Mouse (Mus musculus): Measurements from ENCODE around the gene Arhgef17. TPM values are rescaled to one million over a fixed set of nuclear protein-coding genes. Genes with fewer than 3 reads are reported as not detected.

Gene Arhgef17
- polyA plus RNA-seq, 1 experiment from 2014 or later: 7.0 TPM

DNA sequence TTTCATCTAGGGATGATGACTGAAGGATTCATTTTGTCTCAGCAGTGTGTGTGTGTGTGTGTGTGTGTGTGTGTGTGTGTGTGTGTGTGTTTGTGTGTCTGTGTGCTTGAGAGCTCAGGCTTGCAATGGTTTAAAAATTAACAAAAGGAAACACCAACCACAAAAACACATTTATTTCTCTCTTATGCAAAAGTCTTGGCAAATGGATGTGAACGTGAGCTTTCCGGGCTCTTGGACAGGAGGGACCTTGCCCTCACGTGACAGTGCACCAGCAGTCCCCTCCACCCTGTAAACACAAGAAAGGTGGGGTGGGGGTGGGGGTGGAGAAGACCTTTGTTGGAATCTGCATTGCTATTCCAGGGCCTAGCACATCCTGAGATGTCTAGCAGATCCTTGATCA lies 5.6 kb upstream of the Arhgef17 start:
- ATAC-seq (ENCODE audit: low read depth): no peak
- WGBS: 82% methylated on average over 3 of the region's 3 CpGs

DNA sequence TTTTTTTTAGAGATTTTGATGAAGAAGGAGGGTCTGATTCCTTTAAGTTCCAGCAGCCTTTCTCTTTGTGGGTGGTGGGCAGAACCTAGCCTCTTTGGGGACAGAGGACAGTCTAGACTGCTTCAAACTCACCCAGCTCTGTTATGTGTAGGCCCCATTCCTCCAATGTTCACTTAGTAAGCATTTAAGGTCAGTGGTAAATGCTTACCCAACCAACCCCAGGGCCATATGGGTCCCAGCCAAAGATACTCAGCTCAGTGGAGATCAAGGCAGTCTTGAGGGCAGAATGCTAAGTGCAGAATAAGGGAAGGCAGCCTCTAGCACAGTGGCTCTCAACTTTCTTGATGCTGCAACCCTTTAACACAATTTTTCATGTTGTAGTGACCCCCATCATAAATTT lies 1.6 kb upstream of the Arhgef17 start:
- ATAC-seq (ENCODE audit: low read depth): no peak
- H3K9me3 ChIP-seq: no peaks in the 10 kb centered on the region
- H3K36me3 ChIP-seq: no peaks in the 10 kb centered on the region
- peaks cover 49% of the 10 kb centered on the region for H3K27me3 ChIP-seq
- no peak overlapping the region for H3K4me3 ChIP-seq
- H3K4me2 ChIP-seq: no peak overlapping the region
- H3K9ac ChIP-seq: no peak overlapping the region
- H3K27ac ChIP-seq (replicated peaks): no peak overlapping the region
- peaks cover 42% of the 10 kb centered on the region for H3K4me1 ChIP-seq (replicated peaks)

More for the DNA sequence above, 5.6 kb upstream of the Arhgef17 start:
- H3K9me3 ChIP-seq: no peaks in the 10 kb centered on the region
- no peak overlapping the region for H3K9ac ChIP-seq
- H3K4me3 ChIP-seq: no peak overlapping the region
- no peak overlapping the region for H3K27ac ChIP-seq (replicated peaks)
- peaks cover 14% of the 10 kb centered on the region for H3K27me3 ChIP-seq
- no peak overlapping the region for H3K4me2 ChIP-seq
- H3K4me1 ChIP-seq (replicated peaks): peaks cover 7% of the 10 kb centered on the region
- no peaks in the 10 kb centered on the region for H3K36me3 ChIP-seq

DNA sequence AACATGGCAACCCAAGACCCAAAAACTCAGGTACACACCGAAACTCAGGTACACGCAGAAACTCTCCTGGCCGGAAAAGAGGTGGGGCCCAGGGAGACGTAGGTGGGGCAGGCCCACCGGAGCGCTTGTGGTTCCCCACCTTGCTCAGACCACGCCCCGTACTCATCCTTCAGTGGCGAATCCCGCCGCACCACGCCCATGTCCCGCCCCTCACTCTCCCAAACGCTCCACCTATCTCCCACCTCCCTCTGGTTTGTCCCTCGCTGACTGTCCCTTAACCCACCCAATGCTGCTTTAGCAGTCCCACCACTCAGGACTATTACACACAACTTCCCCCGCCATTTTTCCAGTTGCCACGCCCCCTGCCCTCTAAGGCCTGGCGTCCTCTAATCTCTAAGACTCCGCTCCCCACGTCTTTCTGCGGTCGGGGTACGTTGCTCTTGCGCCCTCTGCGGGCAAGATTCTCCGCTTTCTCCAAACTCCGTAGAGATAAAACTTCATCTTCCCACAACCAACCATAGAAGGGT lies 637 bp upstream of the Arhgef17 start:
- ATAC-seq (ENCODE audit: low read depth): peak; percentile 86
- peaks cover 52% of the 10 kb centered on the region for H3K4me1 ChIP-seq (replicated peaks)
- H3K27me3 ChIP-seq: peaks cover 49% of the 10 kb centered on the region

GRCm38 (mm10) chr7:100931316-100931925 lies 486 bp downstream of the Arhgef17 start:
- no peaks in the 10 kb centered on the region for H3K9me3 ChIP-seq
- H3K4me1 ChIP-seq (replicated peaks): peaks cover 63% of the 10 kb centered on the region
- ATAC-seq (ENCODE audit: low read depth): no peak; the same call in 1 of the 2 replicates
- H3K9ac ChIP-seq: peak overlapping the region; percentile 76
- peak overlapping the region; percentile 77 for H3K4me2 ChIP-seq
- no peaks in the 10 kb centered on the region for H3K36me3 ChIP-seq
- peak overlapping the region; percentile 83 for H3K27ac ChIP-seq (replicated peaks)
- H3K27me3 ChIP-seq: peaks cover 49% of the 10 kb centered on the region
- under 1% methylated on average over 65 of the region's 73 CpGs for WGBS
- H3K4me3 ChIP-seq: peak overlapping the region; percentile 54

More for the DNA sequence above, 637 bp upstream of the Arhgef17 start:
- Histone ChIP-seq H3K9me3 (no peaks in the 10 kb centered on the region), H3K4me2 (peak overlapping the region; percentile 77), H3K36me3 (no peaks in the 10 kb centered on the region), H3K9ac (peak overlapping the region; percentile 76), H3K4me3 (peak overlapping the region; percentile 54), H3K27ac (replicated peaks) (peak overlapping the region; percentile 83)
- WGBS: under 1% methylated on average over 27 of the region's 27 CpGs

DNA sequence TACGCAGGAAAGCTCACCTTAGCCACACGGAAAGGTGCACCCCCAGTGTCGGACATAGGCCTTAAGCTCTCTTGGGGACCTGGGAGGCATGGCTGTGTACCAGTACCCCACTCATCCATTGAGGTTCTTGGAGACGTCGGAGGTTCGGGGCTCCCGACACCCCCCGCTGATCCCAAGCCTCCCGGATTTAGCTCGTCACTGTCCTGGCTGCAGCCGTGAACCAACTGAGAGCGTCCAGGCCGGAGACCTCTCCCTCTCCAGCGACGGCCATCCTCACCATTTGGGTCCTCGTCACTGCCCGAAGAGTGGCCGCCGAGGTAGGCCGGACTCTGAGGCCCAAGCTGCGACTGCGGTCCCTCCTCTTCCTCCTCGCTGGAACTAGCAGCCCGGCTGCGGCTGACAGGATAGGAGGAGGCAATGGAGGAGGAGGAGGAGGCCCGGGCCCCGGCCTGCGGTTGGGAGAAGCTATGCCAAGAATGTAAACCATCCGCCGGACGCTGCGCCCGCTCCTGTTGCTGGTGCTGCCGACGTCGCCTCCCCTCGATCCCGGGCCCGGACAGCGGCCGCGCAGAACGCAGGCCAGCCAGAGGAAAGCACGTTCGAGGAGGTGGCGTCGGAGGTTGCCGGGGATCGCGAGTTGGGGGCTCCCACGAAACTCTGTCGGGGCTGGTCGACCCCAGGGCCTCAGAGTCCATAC lies 1.1 kb downstream of the Arhgef17 start:
- H3K9ac ChIP-seq: peak overlapping the region; percentile 76
- peak overlapping the region; percentile 83 for H3K27ac ChIP-seq (replicated peaks)
- H3K27me3 ChIP-seq: peaks cover 49% of the 10 kb centered on the region
- peak overlapping the region; percentile 54 for H3K4me3 ChIP-seq
- H3K4me2 ChIP-seq: peak overlapping the region; percentile 77
- WGBS: 4% methylated on average over 53 of the region's 53 CpGs
- no peak for ATAC-seq (ENCODE audit: low read depth)
- peaks cover 70% of the 10 kb centered on the region for H3K4me1 ChIP-seq (replicated peaks)
- no peaks in the 10 kb centered on the region for H3K9me3 ChIP-seq
- H3K36me3 ChIP-seq: no peaks in the 10 kb centered on the region

GRCm38 (mm10) chr7:100929639-100930303 lies 2.1 kb downstream of the Arhgef17 start:
- peak overlapping the region; percentile 76 for H3K9ac ChIP-seq
- 83% methylated on average over 19 of the region's 19 CpGs for WGBS
- H3K36me3 ChIP-seq: no peaks in the 10 kb centered on the region
- no peak for ATAC-seq (ENCODE audit: low read depth)
- H3K9me3 ChIP-seq: no peaks in the 10 kb centered on the region
- H3K27ac ChIP-seq (replicated peaks): no peak overlapping the region
- H3K27me3 ChIP-seq: peaks cover 49% of the 10 kb centered on the region
- peaks cover 80% of the 10 kb centered on the region for H3K4me1 ChIP-seq (replicated peaks)
- peak overlapping the region; percentile 77 for H3K4me2 ChIP-seq
- H3K4me3 ChIP-seq: peak overlapping the region; percentile 54

GRCm38 (mm10) chr7:100928456-100928855 lies 3.5 kb downstream of the Arhgef17 start:
- peaks cover 90% of the 10 kb centered on the region for H3K4me1 ChIP-seq (replicated peaks)
- no peak for ATAC-seq (ENCODE audit: low read depth)
- peak overlapping the region; percentile 54 for H3K4me3 ChIP-seq
- 66% methylated on average over 9 of the region's 9 CpGs for WGBS
- no peaks in the 10 kb centered on the region for H3K9me3 ChIP-seq
- H3K9ac ChIP-seq: peak overlapping the region; percentile 76
- peaks cover 44% of the 10 kb centered on the region for H3K27me3 ChIP-seq
- H3K36me3 ChIP-seq: no peaks in the 10 kb centered on the region
- H3K4me2 ChIP-seq: peak overlapping the region; percentile 77
- H3K27ac ChIP-seq (replicated peaks): no peak overlapping the region

DNA sequence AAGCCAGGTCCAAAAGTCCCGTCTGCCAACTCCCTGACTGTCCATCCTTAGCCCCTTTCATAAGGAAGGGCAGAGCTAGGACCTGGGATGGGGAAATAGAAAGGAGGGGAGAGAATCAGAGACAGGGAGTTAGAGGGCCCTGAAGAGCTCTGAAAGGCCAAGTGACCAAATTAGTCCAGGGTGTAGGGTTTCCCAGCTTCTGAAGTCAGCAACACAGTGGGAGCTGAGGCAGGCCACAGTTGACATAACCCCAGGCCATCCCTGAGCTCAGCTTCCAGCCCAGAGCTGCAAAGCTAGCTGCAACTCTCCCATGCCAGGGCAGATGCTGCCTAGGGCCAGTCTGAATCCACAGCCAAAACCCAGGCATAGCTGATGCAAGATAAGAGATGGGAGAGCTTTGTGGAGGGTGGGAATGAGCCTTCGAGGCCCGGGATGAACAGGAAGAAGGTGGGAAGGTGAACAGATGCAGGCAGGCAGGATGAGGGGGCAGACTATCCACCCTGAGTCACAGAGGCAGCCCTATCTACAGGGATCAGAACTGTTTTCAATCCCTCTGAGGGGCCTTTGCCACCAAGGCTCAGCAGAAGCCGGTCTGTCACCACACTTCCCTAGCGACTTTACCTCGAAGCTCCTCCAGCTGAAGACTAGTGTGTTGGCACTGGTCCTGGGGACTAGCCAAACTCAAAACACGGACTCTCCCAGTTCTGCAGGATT lies 4.5 kb downstream of the Arhgef17 start:
- peaks cover 96% of the 10 kb centered on the region for H3K4me1 ChIP-seq (replicated peaks)
- H3K4me2 ChIP-seq: peak overlapping the region; percentile 77
- no peak for ATAC-seq (ENCODE audit: low read depth)
- H3K9ac ChIP-seq: peak overlapping the region; percentile 53
- no peaks in the 10 kb centered on the region for H3K36me3 ChIP-seq
- 51% methylated on average over 7 of the region's 7 CpGs for WGBS
- no peak overlapping the region for H3K27ac ChIP-seq (replicated peaks)
- peaks cover 34% of the 10 kb centered on the region for H3K27me3 ChIP-seq
- peak overlapping the region; percentile 54 for H3K4me3 ChIP-seq
- H3K9me3 ChIP-seq: no peaks in the 10 kb centered on the region

- H3K36me3 ChIP-seq: no peaks in the 10 kb centered on the region
- peak overlapping the region; percentile 53 for H3K9ac ChIP-seq
- peak overlapping the region; percentile 54 for H3K4me3 ChIP-seq
- peak overlapping the region; percentile 77 for H3K4me2 ChIP-seq
- H3K27ac ChIP-seq (replicated peaks): no peak overlapping the region
- 24% methylated on average over 12 of the region's 12 CpGs for WGBS
- no peak for ATAC-seq (ENCODE audit: low read depth)
- H3K27me3 ChIP-seq: peaks cover 24% of the 10 kb centered on the region
- no peaks in the 10 kb centered on the region for H3K9me3 ChIP-seq
- peaks cover 86% of the 10 kb centered on the region for H3K4me1 ChIP-seq (replicated peaks)
Measured at GRCm38 (mm10) chr7:100926311-100926923, 5.5 kb downstream of the Arhgef17 start.

DNA sequence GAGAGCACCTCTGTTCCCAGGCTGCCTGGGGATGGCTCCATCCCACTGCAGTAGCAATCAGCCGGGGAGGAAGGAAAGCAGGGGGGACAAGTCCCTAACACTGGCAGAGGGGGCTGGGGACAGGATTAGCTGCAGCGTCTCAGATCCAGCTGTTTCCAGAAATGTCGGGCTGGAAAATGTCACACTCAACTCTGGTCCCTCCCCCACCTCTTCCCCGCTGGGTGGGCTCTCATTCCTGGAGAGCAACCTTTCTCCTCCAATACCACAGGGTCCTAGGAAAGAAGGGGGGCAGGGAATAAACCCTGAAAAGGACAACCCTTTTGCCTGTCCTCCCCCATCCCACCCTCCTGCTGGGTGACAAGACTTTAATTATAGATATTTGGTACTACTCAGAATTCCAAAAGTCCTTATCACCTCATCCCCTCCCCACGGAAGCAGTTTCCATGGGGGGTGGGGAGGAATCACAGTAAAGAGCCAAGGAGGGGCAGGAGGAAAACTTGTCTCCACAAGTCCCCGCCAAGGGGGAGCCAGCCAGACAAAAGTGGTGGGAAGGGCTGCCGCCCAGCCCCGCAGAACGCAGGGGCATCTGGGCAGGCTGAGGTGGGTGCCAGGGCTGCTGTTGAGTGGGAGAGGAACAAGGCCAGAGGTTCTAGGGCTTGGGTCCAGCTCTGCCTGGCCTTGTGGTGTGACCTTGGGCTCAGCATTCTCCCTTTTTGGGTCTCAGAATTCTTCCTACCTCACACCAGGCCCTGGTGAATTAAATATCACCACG lies 7.0 kb downstream of the Arhgef17 start:
- H3K4me1 ChIP-seq (replicated peaks): peaks cover 77% of the 10 kb centered on the region
- H3K4me3 ChIP-seq: no peak overlapping the region
- H3K36me3 ChIP-seq: no peaks in the 10 kb centered on the region
- no peak overlapping the region for H3K27ac ChIP-seq (replicated peaks)
- H3K27me3 ChIP-seq: peaks cover 9% of the 10 kb centered on the region
- peak overlapping the region; percentile 77 for H3K4me2 ChIP-seq
- no peak for ATAC-seq (ENCODE audit: low read depth)
- H3K9ac ChIP-seq: peak overlapping the region; percentile 18; the same call in 1 of the 2 replicates
- WGBS: 36% methylated on average over 10 of the region's 10 CpGs
- no peaks in the 10 kb centered on the region for H3K9me3 ChIP-seq

- ATAC-seq (ENCODE audit: low read depth): no peak
- peak overlapping the region; percentile 18; the same call in 1 of the 2 replicates for H3K9ac ChIP-seq
- no peaks in the 10 kb centered on the region for H3K9me3 ChIP-seq
- H3K4me3 ChIP-seq: no peak overlapping the region
- H3K4me2 ChIP-seq: peak overlapping the region; percentile 77; the same call in 1 of the 2 replicates
- H3K4me1 ChIP-seq (replicated peaks): peaks cover 77% of the 10 kb centered on the region
- 88% methylated on average over 5 of the region's 5 CpGs for WGBS
- no peaks in the 10 kb centered on the region for H3K36me3 ChIP-seq
- no peak overlapping the region for H3K27ac ChIP-seq (replicated peaks)
- peaks cover 2% of the 10 kb centered on the region; the same call in 1 of the 2 replicates for H3K27me3 ChIP-seq
Measured at GRCm38 (mm10) chr7:100924200-100924599, 7.7 kb downstream of the Arhgef17 start.
